Mouse (Mus musculus) bone marrow macrophage, adult 2 months (primary cell): Measurements from ENCODE around the gene Dcaf11. TPM values are rescaled to one million over a fixed set of nuclear protein-coding genes. Genes with fewer than 3 reads are reported as not detected.

Experiments
- H3K27ac ChIP-seq: 2 replicates; pipeline ENCODE4 v1.5.1; 2012; ENCODE audit warnings: low read depth, low read length; ENCODE audit not compliant: insufficient read depth
- H3K4me1 ChIP-seq: 2 replicates; pipeline ENCODE4 v1.6.1; 2012; ENCODE audit warnings: low read length; ENCODE audit not compliant: control insufficient read depth, insufficient read depth
- H3K4me3 ChIP-seq: 2 replicates; pipeline ENCODE4 v1.5.1; 2012; ENCODE audit warnings: mild to moderate bottlenecking, low read length, moderate library complexity; ENCODE audit not compliant: insufficient read depth
- CTCF ChIP-seq: IDR thresholded peaks from 2 replicates; pipeline ENCODE4 v1.5.1; 2012; ENCODE audit warnings: low read depth, mild to moderate bottlenecking, low read length, moderate library complexity
- POLR2A ChIP-seq: IDR thresholded peaks from 2 replicates; pipeline ENCODE4 v1.6.1; 2012; ENCODE audit warnings: mild to moderate bottlenecking, low read depth, low read length, borderline replicate concordance
- polyA plus RNA-seq: library from polyadenylated mRNA; stranded (reverse); fragments of >200 nt; gene quantifications from 2 replicates; pipeline ENCODE4 v1.2.4, GENCODE M21; 2012; ENCODE audit not compliant: missing spikeins, insufficient read depth, insufficient read length

Dcaf11 gene
- polyA plus RNA-seq, 1 experiment, result 57.0 TPM

DNA sequence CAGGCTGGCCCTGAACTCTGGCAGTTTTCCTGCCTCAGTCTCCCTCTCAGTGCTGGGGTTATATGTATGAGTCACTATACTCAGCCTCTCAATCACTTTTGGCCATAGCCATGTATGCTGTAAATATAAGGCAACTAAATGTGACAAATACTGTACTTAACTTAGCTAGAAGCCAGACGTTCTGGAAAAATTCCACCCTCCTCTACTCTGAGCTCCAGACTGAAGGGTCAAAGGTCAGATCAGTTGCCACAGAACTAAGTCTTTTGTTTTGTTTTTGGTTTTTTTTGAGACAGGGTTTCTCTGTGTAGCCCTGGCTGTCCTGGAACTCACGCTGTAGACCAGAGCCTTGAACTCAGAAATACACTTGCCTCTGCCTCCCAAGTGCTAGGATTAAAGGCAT lies 56.1 kb downstream of the Dcaf11 start:
- no peaks in the 10 kb centered on the region for H3K4me1 ChIP-seq
- no peak overlapping the region for H3K4me3 ChIP-seq
- no peak overlapping the region for H3K27ac ChIP-seq
- TF ChIP-seq POLR2A, result no peak
- TF ChIP-seq CTCF, result no peak

DNA sequence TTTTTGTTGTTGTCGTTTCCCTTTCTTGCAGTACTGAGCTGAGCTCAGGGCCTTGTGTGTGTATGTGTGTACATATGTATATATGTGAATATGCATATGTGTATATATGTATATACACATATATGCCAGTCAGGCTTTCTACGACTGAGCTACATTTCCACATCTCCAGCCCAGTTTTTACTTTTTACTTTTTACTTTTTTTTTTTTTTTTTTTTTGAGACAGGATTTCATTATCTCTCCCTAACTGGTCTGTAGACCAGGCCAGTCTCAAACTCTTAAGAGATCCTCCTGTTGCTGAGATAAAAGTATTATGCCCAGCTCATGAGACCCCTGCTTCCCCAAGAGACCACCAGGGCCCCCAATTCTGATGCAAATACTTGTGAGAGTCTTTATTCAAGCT lies 57.0 kb downstream of the Dcaf11 start:
- no peak overlapping the region for H3K4me3 ChIP-seq
- H3K27ac ChIP-seq, result no peak overlapping the region
- TF ChIP-seq POLR2A (no peak), CTCF (no peak)
- H3K4me1 ChIP-seq, result no peaks in the 10 kb centered on the region

DNA sequence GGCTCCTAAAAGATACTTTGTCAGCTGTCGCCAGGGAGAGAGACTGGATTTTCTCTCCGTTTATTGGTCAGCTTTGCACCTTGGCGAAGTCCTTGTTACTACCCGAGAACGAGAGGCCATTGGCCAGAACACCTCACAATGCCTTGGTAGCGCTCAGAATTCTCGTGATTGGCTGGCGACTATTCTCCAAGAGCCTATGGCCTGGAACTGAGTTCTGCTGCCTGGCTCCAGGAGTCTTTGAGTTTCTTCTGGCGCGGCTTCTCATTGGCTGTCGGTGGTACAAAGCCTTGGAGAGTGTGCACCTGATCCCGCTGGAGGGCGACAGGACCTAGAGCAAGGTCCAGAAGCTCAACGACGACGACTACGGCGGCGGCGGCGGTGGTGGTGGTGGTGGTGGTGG lies 58.0 kb downstream of the Dcaf11 start, which contains the start of gene Rec8:
TSS of gene Rec8 (plus strand) at position 216 of the 400 bp plus-strand sequence.
- Histone ChIP-seq H3K4me3 (no peak within 1 kb of the TSS), H3K27ac (no peak within 1 kb of the TSS), H3K4me1 (no peaks in the 10 kb centered on the region)
- TF ChIP-seq POLR2A, result no peak
- no peak for TF ChIP-seq CTCF

DNA sequence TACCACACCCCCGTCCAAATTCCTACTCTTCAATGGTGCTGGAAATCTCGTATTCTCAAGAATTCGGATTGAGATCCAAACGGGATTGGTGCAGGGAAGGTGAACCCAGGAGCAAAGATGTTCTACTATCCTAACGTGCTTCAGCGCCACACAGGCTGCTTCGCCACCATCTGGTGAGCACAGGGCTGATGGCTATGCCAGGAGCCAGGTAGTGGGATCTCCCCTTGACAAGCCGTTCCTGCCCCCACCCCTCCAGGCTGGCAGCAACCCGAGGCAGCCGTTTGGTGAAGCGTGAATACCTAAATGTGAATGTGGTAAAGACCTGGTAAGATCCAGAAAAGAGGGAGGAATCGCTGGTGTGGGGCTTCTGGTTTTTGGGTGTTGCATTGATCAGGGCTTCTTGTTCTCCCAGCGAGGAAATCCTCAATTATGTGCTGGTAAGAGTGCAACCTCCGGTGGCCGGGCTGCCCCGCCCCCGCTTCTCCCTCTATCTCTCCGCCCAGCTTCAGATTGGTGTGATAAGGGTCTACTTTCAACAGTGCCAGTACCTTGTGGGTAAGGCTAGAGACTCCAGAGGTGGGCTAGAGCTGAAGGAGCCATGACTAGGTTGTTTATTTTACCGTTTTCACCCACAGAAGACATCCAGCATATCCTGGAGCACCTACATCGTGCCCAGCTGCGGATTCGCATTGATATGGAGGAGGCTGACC lies 58.8 kb downstream of the Dcaf11 start:
- Histone ChIP-seq H3K4me3 (no peak overlapping the region), H3K4me1 (no peaks in the 10 kb centered on the region), H3K27ac (no peak overlapping the region)
- TF ChIP-seq POLR2A, result no peak
- TF ChIP-seq CTCF, result no peak

Other genes starting within 250 kb of the Dcaf11 start
- 28.3 and 33.4 TPM in 2 replicates for gene Dhrs4, start 81.2 kb upstream of the Dcaf11 start, polyA plus RNA-seq
- gene Carmil3, start 69.4 kb upstream of the Dcaf11 start, polyA plus RNA-seq, result 0.43 TPM in 1 of 2 replicates, not detected in the other
- gene Cpne6, start 49.6 kb upstream of the Dcaf11 start, polyA plus RNA-seq, result not detected in 2 replicates
- not detected in 2 replicates for gene Nrl, start 35.0 kb upstream of the Dcaf11 start, polyA plus RNA-seq
- gene Pck2, start 19.7 kb upstream of the Dcaf11 start, polyA plus RNA-seq, result 34.7 and 38.6 TPM in 2 replicates
- gene A730061H03Rik, start 400 bp downstream of the Dcaf11 start, polyA plus RNA-seq, result not detected in 2 replicates
- not detected in 2 replicates for gene Fitm1, start 15.6 kb downstream of the Dcaf11 start, polyA plus RNA-seq
- gene Psme1, start 18.1 kb downstream of the Dcaf11 start, polyA plus RNA-seq, result 382 and 397 TPM in 2 replicates
- 19.3 and 21.9 TPM in 2 replicates for gene Emc9, start 25.3 kb downstream of the Dcaf11 start, polyA plus RNA-seq
- 219 and 291 TPM in 2 replicates for gene Psme2, start 31.1 kb downstream of the Dcaf11 start, polyA plus RNA-seq
- 38.5 and 45.6 TPM in 2 replicates for gene Rnf31, start 31.7 kb downstream of the Dcaf11 start, polyA plus RNA-seq
- 74.7 and 77.7 TPM in 2 replicates for gene Irf9, start 43.6 kb downstream of the Dcaf11 start, polyA plus RNA-seq
- gene Rec8, start 58.0 kb downstream of the Dcaf11 start, polyA plus RNA-seq, result 0.25 TPM in 1 of 2 replicates, not detected in the other
- gene Ipo4, start 76.0 kb downstream of the Dcaf11 start, polyA plus RNA-seq, result 31.4 and 33.3 TPM in 2 replicates
- 0.59 and 3.0 TPM in 2 replicates for gene Gm49378, start 77.9 kb downstream of the Dcaf11 start, polyA plus RNA-seq
- gene Tm9sf1, start 83.8 kb downstream of the Dcaf11 start, polyA plus RNA-seq, result 61.9 and 64.9 TPM in 2 replicates
- 1.6 and 1.7 TPM in 2 replicates for gene Tssk4, start 90.2 kb downstream of the Dcaf11 start, polyA plus RNA-seq
- 35.9 and 36.3 TPM in 2 replicates for gene Mdp1, start 100.5 kb downstream of the Dcaf11 start, polyA plus RNA-seq
- 38.8 and 41.2 TPM in 2 replicates for gene Gmpr2, start 111.9 kb downstream of the Dcaf11 start, polyA plus RNA-seq
- 318 and 335 TPM in 2 replicates for gene Nedd8, start 112.1 kb downstream of the Dcaf11 start, polyA plus RNA-seq
- 18.0 and 19.5 TPM in 2 replicates for gene Tinf2, start 121.8 kb downstream of the Dcaf11 start, polyA plus RNA-seq
- 0.59 and 1.1 TPM in 2 replicates for gene Tgm1, start 153.9 kb downstream of the Dcaf11 start, polyA plus RNA-seq
- 28.2 and 29.4 TPM in 2 replicates for gene Rabggta, start 162.3 kb downstream of the Dcaf11 start, polyA plus RNA-seq
- 117 and 120 TPM in 2 replicates for gene Dhrs1, start 185.7 kb downstream of the Dcaf11 start, polyA plus RNA-seq
- 17.1 and 22.1 TPM in 2 replicates for gene Nop9, start 185.7 kb downstream of the Dcaf11 start, polyA plus RNA-seq
- gene Cideb, start 198.5 kb downstream of the Dcaf11 start, polyA plus RNA-seq, result 0.67 TPM in 1 of 2 replicates, not detected in the other
- gene Ltb4r2, start 201.4 kb downstream of the Dcaf11 start, polyA plus RNA-seq, result 0.15 and 0.25 TPM in 2 replicates
- 1.5 and 1.7 TPM in 2 replicates for gene Ltb4r1, start 206.0 kb downstream of the Dcaf11 start, polyA plus RNA-seq
- gene Adcy4, start 224.1 kb downstream of the Dcaf11 start, polyA plus RNA-seq, result not detected in 2 replicates
- gene Ripk3, start 228.9 kb downstream of the Dcaf11 start, polyA plus RNA-seq, result 28.4 and 31.8 TPM in 2 replicates